Mouse (Mus musculus) ES-CJ7 (cell line): ENCODE measurements around the gene Grcc10.
A peak's percentile ranks its signal among the peaks of the same experiment; 100 is the strongest.

Source experiments
- DNase-seq: peaks from one replicate; pipeline ENCODE4 v3.0.0; 2011; ENCODE audit warnings: low read depth, low spot score

Grcc10 gene

GRCm38 (mm10) chr6:124732476-124733370 lies 8.5 kb downstream of the Grcc10 start:
- DNase-seq, result peak; percentile 74

- DNase-seq, result no peak
Observed at GRCm38 (mm10) chr6:124731038-124731437, 10.1 kb downstream of the Grcc10 start.

- no peak for DNase-seq
Observed at GRCm38 (mm10) chr6:124729850-124730705, 11.1 kb downstream of the Grcc10 start.

GRCm38 (mm10) chr6:124728621-124729020 lies 12.6 kb downstream of the Grcc10 start:
- DNase-seq, result no peak

GRCm38 (mm10) chr6:124724472-124724871 lies 16.7 kb downstream of the Grcc10 start:
- DNase-seq, result no peak

- no peak for DNase-seq
Observed at GRCm38 (mm10) chr6:124723541-124723940, 17.6 kb downstream of the Grcc10 start.

- no peak for DNase-seq
Observed at GRCm38 (mm10) chr6:124722876-124723473, 18.2 kb downstream of the Grcc10 start.

- no peak for DNase-seq
Observed at GRCm38 (mm10) chr6:124720904-124721303, 20.3 kb downstream of the Grcc10 start.

- DNase-seq, result peak; percentile 59
Observed at GRCm38 (mm10) chr6:124719354-124719978, 21.7 kb downstream of the Grcc10 start.

- DNase-seq, result no peak
Observed at GRCm38 (mm10) chr6:124718703-124719102, 22.5 kb downstream of the Grcc10 start.

GRCm38 (mm10) chr6:124717968-124718367 lies 23.2 kb downstream of the Grcc10 start:
- no peak for DNase-seq

GRCm38 (mm10) chr6:124716864-124717490 lies 24.2 kb downstream of the Grcc10 start:
- DNase-seq, result peak; percentile 82

- no peak for DNase-seq
Observed at GRCm38 (mm10) chr6:124712918-124713317, 28.3 kb downstream of the Grcc10 start.

GRCm38 (mm10) chr6:124711824-124712782 lies 29.1 kb downstream of the Grcc10 start, which contains the start of the genes Emg1 and Phb2:
Emg1 (minus strand) TSS chr6:124712178.
Phb2 (plus strand) TSS chr6:124712336.
- DNase-seq, result peak; percentile 99

- DNase-seq, result no peak
Observed at GRCm38 (mm10) chr6:124708289-124708889, 32.8 kb downstream of the Grcc10 start.

GRCm38 (mm10) chr6:124706061-124706627 lies 35.0 kb downstream of the Grcc10 start:
- no peak for DNase-seq

GRCm38 (mm10) chr6:124704417-124704816 lies 36.8 kb downstream of the Grcc10 start:
- DNase-seq, result no peak

GRCm38 (mm10) chr6:124703789-124704188 lies 37.4 kb downstream of the Grcc10 start:
- DNase-seq, result no peak

GRCm38 (mm10) chr6:124702784-124703103 lies 38.4 kb downstream of the Grcc10 start:
- DNase-seq, result peak; percentile 95
